Mouse (Mus musculus): Measurements from ENCODE around the gene Tcea3.

- TF ChIP-seq EP300 (optimal IDR thresholded peaks at IDR 0.05) (no peak), CTCF (IDR thresholded peaks at IDR 0.05; ENCODE audit: low read depth) (no peak)
Observed at GRCm38 (mm10) chr4:136259916-136260315, 12.4 kb downstream of the Tcea3 start.
